Comparison of ENCODE assay signal across 8 mouse cellular contexts in the genomic region with DNA sequence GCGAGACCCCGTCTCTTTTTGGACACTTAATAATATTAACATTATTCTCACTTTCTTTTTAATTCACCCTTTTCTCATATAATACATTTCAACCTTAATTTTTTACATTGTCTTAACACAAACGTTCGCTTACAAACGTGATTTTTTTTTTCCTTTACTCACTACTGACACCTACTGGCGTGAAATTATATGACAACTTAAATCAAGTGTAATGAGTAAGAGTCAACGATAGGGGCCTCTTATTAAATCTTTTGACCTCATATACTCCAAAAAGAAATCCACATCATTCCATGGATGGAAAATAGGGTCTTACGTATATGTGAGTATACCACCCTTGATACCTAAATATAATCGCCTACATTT. TPM values are rescaled to one million over a fixed set of nuclear protein-coding genes. Genes with fewer than 3 reads are reported as not detected.
A peak's percentile ranks its signal among the peaks of the same experiment; 100 is the strongest.
DNase-seq lines count a peak whose midpoint lies in the region; ATAC-seq and TF ChIP-seq lines count a peak whose summit lies in the region.

No protein-coding gene starts in this region.

- no peaks in the 10 kb centered on the region for H3K9me3 ChIP-seq in CH12.LX (replicated peaks; ENCODE audit: low read length)
- no peaks in the 10 kb centered on the region for H3K9me3 ChIP-seq in hindbrain, embryonic 11.5 days (ENCODE audit: control insufficient read depth, low read length)
- no peaks in the 10 kb centered on the region for H3K9me3 ChIP-seq in liver, embryonic 15.5 days (replicated peaks)

- in situ Hi-C loops in CH12.LX (cut with MboI; ENCODE audit: low pct_ligation_motif_present, low pct_unique_long_range_greater_than_20kb, low sequenced_read_pairs) = no loop called here

- ATAC-seq in hindbrain, embryonic 11.5 days (ENCODE audit: low FRiP score) = peak; percentile 13; the same call in 1 of the 2 replicates
- ATAC-seq in liver, embryonic 15.5 days (ENCODE audit: insufficient read depth) = no peak

- 7% methylated on average over 9 of the region's 9 CpGs for WGBS in hindbrain, embryonic 11.5 days
- 2% methylated on average over 9 of the region's 9 CpGs for WGBS in liver, embryonic 15.5 days (ENCODE audit: insufficient replicate concordance)

- no peak for TF ChIP-seq EP300 in CH12.LX (IDR thresholded peaks at IDR 0.05; ENCODE audit: low read length)

- H3K4me2 ChIP-seq in CH12.LX (ENCODE audit: insufficient read depth, low read depth, poor library complexity, severe bottlenecking) = peak overlapping the region; percentile 50; the same call in 1 of the 2 replicates
- no peak overlapping the region for H3K4me2 ChIP-seq in hindbrain, embryonic 11.5 days (replicated peaks; ENCODE audit: low read depth, low read length)
- peak overlapping the region; percentile 64 for H3K4me2 ChIP-seq in liver, embryonic 15.5 days

- TF ChIP-seq RAD21 in CH12.LX (IDR thresholded peaks at IDR 0.05; ENCODE audit: low read depth, low read length) = no peak

- no peaks in the 10 kb centered on the region for H3K27me3 ChIP-seq in CH12.LX (replicated peaks)
- H3K27me3 ChIP-seq in hindbrain, embryonic 11.5 days (ENCODE audit: control insufficient read depth, insufficient read depth, low read length) = no peaks in the 10 kb centered on the region
- no peaks in the 10 kb centered on the region for H3K27me3 ChIP-seq in liver, embryonic 15.5 days

- H3K4me1 ChIP-seq in CH12.LX (ENCODE audit: control insufficient read depth in 1 of 2, insufficient read depth in 2 of 2) = peaks cover 4 to 8% of the 10 kb centered on the region in 2 experiments; a peak in 3 of 4 replicates
- H3K4me1 ChIP-seq in hindbrain, embryonic 11.5 days (replicated peaks; ENCODE audit: control insufficient read depth, insufficient read depth, low read length) = no peaks in the 10 kb centered on the region
- H3K4me1 ChIP-seq in liver, embryonic 15.5 days (replicated peaks) = peaks cover 25% of the 10 kb centered on the region

- no peak overlapping the region for H3K9ac ChIP-seq in CH12.LX (ENCODE audit: insufficient read depth, low read depth)
- no peak overlapping the region for H3K9ac ChIP-seq in hindbrain, embryonic 11.5 days (ENCODE audit: low read depth, low read length)
- H3K9ac ChIP-seq in liver, embryonic 15.5 days = no peak overlapping the region

- no peak overlapping the region for H3K27ac ChIP-seq in CH12.LX (ENCODE audit: insufficient read depth, low read depth)
- H3K27ac ChIP-seq in hindbrain, embryonic 11.5 days (ENCODE audit: low read depth, low read length) = no peak overlapping the region
- H3K27ac ChIP-seq in liver, embryonic 15.5 days (replicated peaks) = peak overlapping the region; percentile 64; the same call in 1 of the 2 replicates

- dilution Hi-C loops in CH12.LX (cut with MboI; ENCODE audit: extremely low pct_ligation_motif_present, extremely low pct_unique_long_range_greater_than_20kb, low sequenced_read_pairs) = no loop called here

- H3K79me2 ChIP-seq in CH12.LX (replicated peaks; ENCODE audit: control insufficient read depth, extremely low read depth, insufficient read depth, poor library complexity, severe bottlenecking) = peaks cover 16% of the 10 kb centered on the region

- peaks cover 19 to 27% of the 10 kb centered on the region in 2 experiments for H3K36me3 ChIP-seq in CH12.LX (replicated peaks in 1 of 2; ENCODE audit: control insufficient read depth in 1 of 2, insufficient read depth in 1 of 2, low read length in 1 of 2)
- H3K36me3 ChIP-seq in hindbrain, embryonic 11.5 days (ENCODE audit: control insufficient read depth, insufficient read depth, low read length) = peaks cover 7% of the 10 kb centered on the region
- peaks cover 27% of the 10 kb centered on the region for H3K36me3 ChIP-seq in liver, embryonic 15.5 days (replicated peaks)

- peak overlapping the region in 2 of 3 experiments; percentile 28 to 31 for H3K4me3 ChIP-seq in CH12.LX (replicated peaks in 1 of 3; ENCODE audit: low read depth in 2 of 3, low read length in 2 of 3, poor library complexity in 1 of 3)
- no peak overlapping the region for H3K4me3 ChIP-seq in hindbrain, embryonic 11.5 days (ENCODE audit: low read depth, low read length)
- peak overlapping the region; percentile 40 for H3K4me3 ChIP-seq in liver, embryonic 15.5 days (replicated peaks)

- TF ChIP-seq CTCF in CH12.LX (conservative IDR thresholded peaks at IDR 0.05 in 1 of 2, IDR thresholded peaks at IDR 0.05 in 1 of 2; ENCODE audit: low read depth in 2 of 2, low read length in 2 of 2) = peak; percentile 52 to 99; a peak in 3 of 4 replicates

- no peak for TF ChIP-seq POLR2A in CH12.LX (IDR thresholded peaks at IDR 0.05; ENCODE audit: low read depth, low read length)

- DNase-seq in heart, adult 18-20 months = peak; percentile 24 to 62
- DNase-seq in heart, postnatal 4 days = no peak
- peak; percentile 84 for DNase-seq in CH12.LX (ENCODE audit: extremely low read depth)
- peak; percentile 81 for DNase-seq in embryo, embryonic 9.5 days (ENCODE audit: extremely low spot score)
- DNase-seq in hindbrain, embryonic 11.5 days (ENCODE audit: low spot score) = peak; percentile 81
- peak; percentile 74 for DNase-seq in retina, adult 2 months (ENCODE audit: low read depth, low spot score)
- no peak for DNase-seq in gastrocnemius, adult 8-10 months (ENCODE audit: low spot score in 2 of 2)

TF ChIP-seq in CH12.LX, 34 proteins besides CTCF, POLR2A, EP300 and RAD21:
- TF ChIP-seq NELFE (IDR thresholded peaks at IDR 0.05; ENCODE audit: low read depth, low read length) = peak; percentile 34; the same call in 1 of the 2 replicates
- TF ChIP-seq RCOR1 (conservative IDR thresholded peaks at IDR 0.05; ENCODE audit: low read depth, low read length) = no peak
- TF ChIP-seq POLR2AphosphoS2 (IDR thresholded peaks at IDR 0.05; ENCODE audit: low read depth, low read length) = no peak
- TF ChIP-seq ZMIZ1 (IDR thresholded peaks at IDR 0.05; ENCODE audit: low read depth, low read length) = no peak
- no peak for TF ChIP-seq CHD1 (IDR thresholded peaks at IDR 0.05; ENCODE audit: low read depth, low read length)
- no peak for TF ChIP-seq CHD2 (IDR thresholded peaks at IDR 0.05; ENCODE audit: low read length)
- 0 out of 2 replicates have a peak, but pooled peaks have one; percentile 7 for TF ChIP-seq IRF4 (IDR thresholded peaks at IDR 0.05; ENCODE audit: low read depth, low read length)
- peak; percentile 95 for TF ChIP-seq ZNF384 (IDR thresholded peaks at IDR 0.05; ENCODE audit: low read depth, low read length)
- no peak for TF ChIP-seq NRF1 (IDR thresholded peaks at IDR 0.05; ENCODE audit: low read depth, low read length)
- no peak for TF ChIP-seq MAZ (IDR thresholded peaks at IDR 0.05; ENCODE audit: low read depth, low read length)
- peak; percentile 55 for TF ChIP-seq BHLHE40 (IDR thresholded peaks at IDR 0.05; ENCODE audit: low read depth, low read length)

RNA-seq across cellular contexts. Expression of gene Rps29, which starts 0.6 kb away (rescaled TPM):
- 1,000 to 10,000 TPM; 1,202 to 1,485 TPM for total RNA-seq in heart, adult 18-20 months (2021)
- 1,000 to 10,000 TPM; 1,738 to 1,783 TPM for total RNA-seq in heart, postnatal 4 days (2021)
- total RNA-seq in CH12.LX (2012; rRNA removed) (5,149 and 5,532 TPM in 2 replicates), CH12.LX (2014; rRNA removed) (460 and 635 TPM in 2 replicates)
- 1,193 and 1,316 TPM in 2 replicates for polyA plus RNA-seq in CH12.LX (2012; ENCODE audit: insufficient read length, low read depth)
- 1,259 and 1,264 TPM in 2 replicates for polyA plus RNA-seq in hindbrain, embryonic 11.5 days (2014; fragmentation: Nextera tagmentation; extraction: Ambion mirVana)
- 821 and 1,046 TPM in 2 replicates for polyA plus RNA-seq in liver, embryonic 15.5 days (2015; fragmentation: Nextera tagmentation; extraction: Ambion mirVana)
- total RNA-seq in gastrocnemius, adult 8-10 months (2022) = 1,000 to 10,000 TPM in 2 of 4 experiments, 100 to 1,000 TPM in 2; 850 to 1,105 (median 983) TPM

RNA-seq across cellular contexts. Expression of gene Lrr1, which starts 9.1 kb away (rescaled TPM):
- not detected for total RNA-seq in heart, adult 18-20 months (2021)
- 1 to 10 TPM; 4.1 to 5.2 TPM for total RNA-seq in heart, postnatal 4 days (2021)
- total RNA-seq in CH12.LX (2012; rRNA removed) (9.1 and 9.2 TPM in 2 replicates), CH12.LX (2014; rRNA removed) (33.6 and 35.0 TPM in 2 replicates)
- polyA plus RNA-seq in CH12.LX (2012; ENCODE audit: insufficient read length, low read depth) = 23.8 and 24.6 TPM in 2 replicates
- 23.6 and 27.2 TPM in 2 replicates for polyA plus RNA-seq in hindbrain, embryonic 11.5 days (2014; fragmentation: Nextera tagmentation; extraction: Ambion mirVana)
- 16.6 and 17.6 TPM in 2 replicates for polyA plus RNA-seq in liver, embryonic 15.5 days (2015; fragmentation: Nextera tagmentation; extraction: Ambion mirVana)
- total RNA-seq in gastrocnemius, adult 8-10 months (2022) = not detected

RNA-seq across cellular contexts. Expression of gene Rpl36al, which starts 24.3 kb away (rescaled TPM):
- total RNA-seq in heart, adult 18-20 months (2021) = 100 to 1,000 TPM; 219 to 228 TPM
- total RNA-seq in heart, postnatal 4 days (2021) = 100 to 1,000 TPM; 310 to 323 TPM
- total RNA-seq in CH12.LX (2012; rRNA removed) (1,571 and 1,698 TPM in 2 replicates), CH12.LX (2014; rRNA removed) (1,160 and 1,263 TPM in 2 replicates)
- 748 and 828 TPM in 2 replicates for polyA plus RNA-seq in CH12.LX (2012; ENCODE audit: insufficient read length, low read depth)
- polyA plus RNA-seq in hindbrain, embryonic 11.5 days (2014; fragmentation: Nextera tagmentation; extraction: Ambion mirVana) = 461 and 473 TPM in 2 replicates
- 349 and 436 TPM in 2 replicates for polyA plus RNA-seq in liver, embryonic 15.5 days (2015; fragmentation: Nextera tagmentation; extraction: Ambion mirVana)
- total RNA-seq in gastrocnemius, adult 8-10 months (2022) = 100 to 1,000 TPM; 298 to 379 (median 321) TPM

RNA-seq across cellular contexts. Expression of gene Mgat2, which starts 24.4 kb away (rescaled TPM):
- 10 to 100 TPM; 18.6 to 20.2 TPM for total RNA-seq in heart, adult 18-20 months (2021)
- 10 to 100 TPM; 34.3 to 35.1 TPM for total RNA-seq in heart, postnatal 4 days (2021)
- total RNA-seq in CH12.LX (2012; rRNA removed) (58.1 and 72.2 TPM in 2 replicates), CH12.LX (2014; rRNA removed) (104 and 106 TPM in 2 replicates)
- polyA plus RNA-seq in CH12.LX (2012; ENCODE audit: insufficient read length, low read depth) = 48.7 and 54.2 TPM in 2 replicates
- 35.9 and 37.7 TPM in 2 replicates for polyA plus RNA-seq in hindbrain, embryonic 11.5 days (2014; fragmentation: Nextera tagmentation; extraction: Ambion mirVana)
- polyA plus RNA-seq in liver, embryonic 15.5 days (2015; fragmentation: Nextera tagmentation; extraction: Ambion mirVana) = 25.8 and 26.7 TPM in 2 replicates
- total RNA-seq in gastrocnemius, adult 8-10 months (2022) = 1 to 10 TPM; 5.6 to 8.5 (median 6.2) TPM

RNA-seq across cellular contexts. Expression of gene Gm49383, which starts 37.3 kb away (rescaled TPM):
- total RNA-seq in heart, adult 18-20 months (2021) = 1 to 10 TPM; 2.8 to 3.1 TPM
- total RNA-seq in heart, postnatal 4 days (2021) = 10 to 100 TPM in 1 of 2 experiments, 1 to 10 TPM in 1; 8.1 to 10.4 TPM
- total RNA-seq in CH12.LX (2012; rRNA removed) (21.3 and 23.6 TPM in 2 replicates), CH12.LX (2014; rRNA removed) (45.9 and 52.1 TPM in 2 replicates)
- 16.0 and 19.1 TPM in 2 replicates for polyA plus RNA-seq in CH12.LX (2012; ENCODE audit: insufficient read length, low read depth)
- 33.2 and 35.8 TPM in 2 replicates for polyA plus RNA-seq in hindbrain, embryonic 11.5 days (2014; fragmentation: Nextera tagmentation; extraction: Ambion mirVana)
- polyA plus RNA-seq in liver, embryonic 15.5 days (2015; fragmentation: Nextera tagmentation; extraction: Ambion mirVana) = 17.9 and 18.8 TPM in 2 replicates
- total RNA-seq in gastrocnemius, adult 8-10 months (2022) = 1 to 10 TPM; 1.9 to 3.9 (median 2.7) TPM

Comparison
In these comparisons a context has a peak if more than half of its experiments do, and no peak if none do; other contexts are left out.
1. DNase-seq: peak in heart, adult 18-20 months (2 of 2), CH12.LX (single experiment), embryo, embryonic 9.5 days (single experiment), hindbrain, embryonic 11.5 days (single experiment) and retina, adult 2 months (single experiment); none in heart, postnatal 4 days (single experiment) and gastrocnemius, adult 8-10 months (0 of 2).
2. RNA of gene Lrr1, which starts 9.1 kb away (total RNA-seq): 9.1 to 35.0 TPM in CH12.LX and 4.1 to 5.2 TPM in heart, postnatal 4 days; not detected in heart, adult 18-20 months and not detected in gastrocnemius, adult 8-10 months; every median in the first group is over 4 times any median in the second.